Mouse (Mus musculus) natural killer cell, adult 2 months (primary cell): ENCODE results near the gene Gm37419.

ENCODE experiments used
- DNase-seq, 2 experiments: peaks; one replicate each; pipeline ENCODE4 v3.0.0; 2022; ENCODE audit warnings: low spot score in 2 of 2

Gm37419 gene

DNA sequence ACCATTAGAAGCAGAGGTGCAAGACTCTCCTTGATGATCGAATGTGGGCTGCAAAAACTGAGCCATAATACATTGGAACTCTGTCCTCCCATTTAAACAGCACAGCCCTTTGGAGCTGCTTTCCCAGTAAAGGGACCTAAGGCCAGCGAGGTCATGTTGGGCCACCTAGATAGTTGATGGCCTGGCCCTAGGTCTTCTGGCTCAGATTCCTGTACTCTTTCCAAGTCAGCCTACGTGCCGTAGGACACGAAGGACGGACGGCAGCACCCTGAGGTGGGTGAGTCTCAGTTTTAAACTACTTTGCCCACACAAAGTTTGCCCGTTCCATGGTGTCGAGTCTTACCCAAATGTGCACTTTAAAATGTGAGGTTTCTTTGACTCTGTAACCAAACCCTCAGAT is 8.8 kb upstream of the Gm37419 start:
- DNase-seq = no peak

DNA sequence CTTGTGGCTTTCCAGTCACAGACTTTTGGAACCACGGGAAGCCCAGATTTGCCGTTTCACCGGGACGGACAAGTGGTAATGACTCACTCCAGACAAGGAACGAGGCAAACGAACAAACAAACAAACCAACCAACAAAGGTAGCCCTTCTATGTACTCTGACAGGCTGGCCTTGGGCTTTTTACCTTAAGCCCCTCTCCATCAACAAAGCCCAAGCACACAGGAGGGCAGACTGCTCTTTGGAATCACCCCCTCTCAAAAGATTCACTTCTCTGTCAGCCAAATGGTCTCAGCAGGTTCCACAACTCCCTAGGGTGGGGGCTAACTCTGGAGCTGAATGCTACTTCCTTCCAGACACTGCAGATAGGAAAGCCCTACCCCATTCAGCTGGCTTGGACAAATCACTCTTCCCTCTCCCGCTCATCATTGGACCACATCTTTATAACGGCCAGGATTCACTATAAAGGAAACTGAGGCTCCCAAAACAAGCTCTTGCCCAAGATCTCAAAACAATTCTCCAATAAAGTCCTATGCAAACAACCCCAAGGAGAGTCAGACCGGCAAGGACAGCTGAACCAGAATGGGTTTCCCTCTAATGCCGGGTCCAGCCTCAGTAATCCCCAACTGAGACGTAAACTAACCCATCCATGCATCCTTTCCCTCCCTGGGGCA is 7.9 kb upstream of the Gm37419 start:
- DNase-seq = no peak

DNA sequence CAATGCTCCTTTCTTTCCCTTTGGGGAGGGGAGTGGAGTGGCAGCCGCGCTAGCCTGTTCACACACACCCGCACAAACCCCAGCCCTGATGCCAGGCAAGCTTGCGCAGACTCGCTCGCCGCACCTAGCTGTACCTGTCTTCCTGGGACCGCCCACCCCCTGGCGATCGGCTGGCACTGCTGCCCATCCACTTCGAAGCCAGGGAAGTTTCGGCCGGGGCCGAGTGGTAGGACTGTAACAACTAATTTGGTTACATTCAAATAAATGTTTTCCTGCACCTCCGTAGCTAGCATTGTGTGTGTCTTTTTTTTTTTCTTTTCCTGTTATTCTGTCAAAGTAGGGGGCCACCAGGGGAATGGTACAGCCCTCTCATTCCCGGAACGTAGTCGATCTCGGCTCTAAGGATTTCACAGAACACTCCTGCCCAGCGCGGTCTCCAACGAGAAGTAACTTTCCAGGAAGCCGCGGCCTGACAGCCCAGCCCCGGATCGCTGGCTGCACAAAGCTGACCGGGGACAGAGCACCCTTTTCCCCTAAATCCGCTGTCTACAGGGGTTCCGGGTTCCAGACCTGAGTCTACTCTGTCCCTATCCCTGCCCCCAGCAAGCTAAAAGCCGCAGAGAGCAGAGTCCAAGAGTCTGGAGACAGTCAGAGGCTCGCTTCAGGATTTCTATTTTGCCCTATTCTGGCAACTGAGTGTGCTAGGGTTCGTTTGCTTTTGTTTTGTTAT is 7.1 kb upstream of the Gm37419 start:
- DNase-seq = no peak

DNA sequence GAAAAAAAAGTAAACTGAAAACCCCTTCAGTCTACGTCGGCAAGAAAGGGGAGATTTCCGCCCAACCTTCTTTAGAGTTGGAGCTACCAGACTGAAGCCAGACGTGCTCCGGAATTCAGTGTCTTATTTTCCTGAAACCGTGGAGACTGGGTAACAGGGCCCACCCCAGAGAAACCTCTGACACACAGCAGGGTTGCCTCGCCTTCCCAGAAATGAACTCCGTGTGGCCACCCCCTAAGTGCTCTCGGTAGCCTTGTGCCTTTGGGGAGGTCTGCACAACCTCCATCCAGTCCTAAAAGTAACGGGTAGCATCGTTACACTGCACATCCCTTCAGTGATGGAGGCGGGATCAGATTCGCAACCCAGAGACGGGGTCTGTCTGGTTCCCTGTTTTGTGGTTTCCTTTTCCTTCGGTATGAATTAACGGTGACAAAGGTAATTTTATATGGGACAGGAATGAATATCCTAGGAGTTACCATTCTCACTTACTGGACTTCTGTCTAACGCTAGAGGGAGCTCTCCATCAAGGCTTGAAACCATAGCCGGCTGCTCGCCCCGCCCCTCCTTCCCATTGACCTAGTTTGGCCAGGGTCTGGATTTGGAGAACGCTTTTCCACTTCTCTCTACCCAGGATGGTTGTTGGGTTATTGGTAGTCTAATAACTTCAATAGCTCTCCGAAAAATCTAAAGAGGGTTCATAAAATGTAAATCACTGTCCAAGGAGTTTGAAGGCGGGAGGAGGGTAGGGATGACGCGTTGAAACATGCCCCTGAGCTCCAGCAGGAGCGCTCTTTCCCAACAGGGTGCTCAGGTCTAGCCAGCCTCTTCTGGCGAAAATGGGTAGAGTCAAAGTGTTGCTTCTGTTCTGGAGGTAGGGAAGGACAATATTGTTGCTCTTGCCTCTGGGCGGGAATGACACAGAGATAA is 6.1 kb upstream of the Gm37419 start:
- DNase-seq = peak; percentile 64 to 72

DNA sequence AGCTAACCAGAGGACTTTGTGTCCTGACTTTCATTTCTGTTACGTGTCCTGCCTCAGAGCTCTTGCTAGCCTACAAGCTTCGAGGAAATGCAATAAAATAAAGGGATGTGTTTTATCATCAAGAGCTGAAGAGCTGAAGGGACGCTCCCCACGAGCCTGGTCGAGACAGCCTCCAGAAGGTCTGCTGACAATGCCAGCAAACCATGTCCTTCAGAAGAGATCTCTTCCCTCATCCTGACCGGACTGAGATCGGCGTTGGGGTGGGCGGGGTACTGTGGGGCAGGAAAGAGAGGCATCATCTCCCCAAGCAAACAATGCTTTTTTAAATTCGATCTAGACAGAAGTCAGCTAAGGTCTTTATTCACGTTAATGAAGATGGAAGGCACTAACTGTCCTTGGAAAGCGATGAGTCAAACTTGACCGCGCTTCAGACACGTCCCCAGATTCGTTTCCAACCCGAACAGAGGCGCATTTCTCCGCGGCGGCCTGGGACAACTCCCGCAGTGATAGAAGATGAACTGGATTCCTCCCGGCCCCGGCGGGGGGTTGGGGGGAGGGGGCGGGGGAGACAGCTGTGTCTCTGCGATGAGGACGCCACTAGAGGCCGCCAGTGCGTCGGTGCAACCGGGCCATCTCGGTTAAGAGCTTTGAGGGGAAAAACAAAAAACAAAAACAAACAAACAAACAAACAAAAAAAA is 5.2 kb upstream of the Gm37419 start:
- peak; percentile 46 to 57 for DNase-seq

DNA sequence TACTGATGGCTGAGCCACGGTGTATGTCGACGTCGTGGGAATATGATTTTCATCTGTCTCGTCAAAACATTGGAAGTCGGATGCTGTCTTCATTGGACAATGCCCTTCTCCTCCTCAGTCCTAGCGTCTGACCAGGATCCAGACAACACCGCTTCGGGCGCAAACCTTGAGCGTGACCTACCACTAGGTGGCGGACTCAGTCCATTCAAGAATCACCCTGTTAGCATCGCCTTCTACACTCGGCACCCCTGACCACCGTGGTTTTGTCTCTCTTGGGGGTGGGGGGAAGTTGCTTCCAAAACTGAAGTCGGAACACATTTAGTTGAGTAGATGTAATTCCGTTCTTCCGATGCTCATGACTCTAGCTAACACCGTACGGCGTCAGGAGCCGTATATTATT is 4.1 kb upstream of the Gm37419 start:
- peak; percentile 84 to 87 for DNase-seq

DNA sequence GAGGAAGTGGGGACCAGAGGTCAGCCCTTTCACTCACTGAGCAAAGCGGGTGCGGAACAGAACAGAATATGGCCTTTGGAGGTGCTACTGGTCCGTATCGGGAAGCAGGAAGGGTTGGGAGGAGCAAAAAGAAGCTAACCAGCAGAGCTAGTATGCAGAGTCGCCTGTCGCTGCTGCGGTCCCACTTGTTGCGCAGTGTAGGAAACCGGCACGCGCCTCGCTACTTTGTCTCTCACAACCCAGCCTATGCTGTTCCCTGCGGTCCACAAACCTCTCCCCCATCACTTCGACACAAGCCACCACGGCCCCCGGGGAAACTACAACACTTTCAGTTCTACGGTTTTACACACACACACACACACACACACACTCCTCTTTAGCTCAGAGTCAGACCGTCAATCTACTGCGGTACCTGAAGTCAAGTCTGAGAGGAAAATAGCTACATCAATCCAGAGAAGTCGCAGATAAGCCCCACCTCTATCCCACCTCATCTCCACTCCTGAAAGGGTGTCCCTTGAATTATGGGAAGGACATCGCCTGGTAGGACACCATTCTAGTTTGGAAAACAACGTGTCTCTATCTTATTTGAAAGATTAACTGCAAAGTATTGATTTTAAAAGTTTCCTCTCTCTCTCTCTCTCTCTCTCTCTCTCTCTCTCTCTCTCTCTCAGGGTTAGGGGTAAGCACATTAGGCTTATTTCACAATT is 3.4 kb upstream of the Gm37419 start:
- peak; percentile 75 to 79 for DNase-seq

DNA sequence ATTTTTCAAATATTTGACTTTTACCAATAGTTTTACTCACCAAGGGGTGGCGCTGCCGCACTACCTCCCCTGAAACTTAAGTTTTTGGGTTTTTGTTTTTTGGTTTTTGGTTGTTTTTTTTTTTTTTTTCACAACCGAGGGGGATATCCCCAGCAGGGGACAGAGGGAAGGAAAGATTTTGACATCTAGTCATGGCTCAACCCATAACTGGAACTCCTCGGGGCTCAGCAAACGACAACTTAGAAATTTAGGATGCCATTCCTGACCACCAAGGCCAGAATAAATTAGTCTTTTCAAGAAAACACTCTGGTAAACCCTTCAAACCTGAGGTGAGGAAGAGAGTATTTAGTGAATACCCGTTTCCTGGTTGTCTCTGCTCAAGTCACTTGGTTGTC is 2.8 kb upstream of the Gm37419 start:
- DNase-seq = peak; percentile 70 to 77

DNA sequence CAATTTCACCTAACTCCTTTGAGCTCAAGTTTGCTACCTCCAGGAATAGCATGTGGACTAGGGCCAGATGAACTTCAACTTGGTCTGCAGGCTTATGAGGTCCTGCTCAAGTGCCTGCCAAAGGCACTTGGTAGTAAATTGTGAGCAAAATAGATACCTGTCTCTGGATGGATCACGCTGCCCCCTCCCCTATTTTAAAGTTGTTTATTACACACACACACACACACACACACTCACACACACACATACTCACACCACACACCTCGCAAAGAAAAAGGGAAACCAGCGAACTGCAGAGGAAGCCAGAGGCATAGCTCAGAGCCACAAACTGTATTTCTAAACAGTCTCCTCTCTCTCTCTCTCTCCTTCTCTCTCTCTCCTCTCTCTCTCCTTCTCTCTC is 2.1 kb upstream of the Gm37419 start:
- DNase-seq = no peak

DNA sequence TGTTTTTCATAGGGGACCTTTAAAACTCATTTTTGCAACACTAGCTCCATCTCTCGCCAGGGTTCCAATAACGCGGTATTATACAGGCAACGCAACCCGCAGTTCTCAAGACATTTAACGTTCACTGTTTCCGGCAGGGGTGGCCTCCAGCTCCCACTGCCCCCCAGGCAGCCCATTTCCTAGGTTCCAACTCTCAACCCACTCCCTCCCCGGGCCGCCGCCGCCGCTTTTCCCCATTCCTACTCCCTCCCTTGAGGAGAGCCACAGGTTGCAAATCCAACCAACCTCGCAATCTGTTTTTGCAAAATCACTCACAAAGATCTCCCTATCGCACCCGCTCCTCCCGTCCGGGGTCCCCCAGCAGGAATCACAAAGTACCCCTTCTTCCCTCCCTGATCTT is 1.4 kb upstream of the Gm37419 start:
- DNase-seq = no peak

DNA sequence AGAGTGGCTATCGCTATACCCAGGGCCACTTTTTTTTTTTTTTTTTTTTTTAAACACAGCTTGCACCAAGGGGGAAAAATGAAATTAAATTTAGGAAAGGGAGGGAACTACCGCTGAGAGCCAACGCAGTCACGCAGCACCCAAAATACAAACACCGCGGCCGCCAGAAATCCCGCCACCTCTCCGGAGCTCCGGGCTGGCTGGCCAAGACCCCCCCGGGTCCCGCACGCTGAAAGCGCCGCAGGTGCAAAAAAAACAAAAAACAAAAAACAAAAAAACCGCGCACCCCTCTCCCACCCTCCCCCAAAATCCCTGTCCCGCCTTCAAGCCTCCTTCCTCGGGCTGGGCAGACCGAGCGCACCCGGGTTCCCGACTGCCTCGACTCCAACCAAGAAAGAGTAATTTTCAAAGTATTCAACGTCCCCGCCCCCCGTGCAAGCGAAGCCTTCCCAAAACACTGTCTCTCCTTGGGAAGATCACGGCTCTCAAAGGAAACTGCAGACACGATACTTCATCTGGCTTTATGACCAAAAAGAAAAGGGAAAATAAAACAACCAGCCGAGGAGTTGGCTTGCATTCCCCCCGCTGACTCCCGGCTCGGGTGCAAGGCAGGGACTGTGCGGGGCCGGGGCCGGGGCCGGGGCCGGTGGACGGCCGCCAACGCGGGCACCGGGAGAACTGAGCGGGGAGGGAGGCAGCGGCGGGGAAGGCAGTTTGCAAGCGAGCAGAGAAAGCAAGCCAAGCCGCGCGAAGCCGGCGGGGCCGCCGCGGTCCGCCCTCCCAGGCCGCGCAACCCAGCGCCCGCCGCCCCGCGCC is 733 bp upstream of the Gm37419 start:
- DNase-seq = peak; percentile 27 to 44

DNA sequence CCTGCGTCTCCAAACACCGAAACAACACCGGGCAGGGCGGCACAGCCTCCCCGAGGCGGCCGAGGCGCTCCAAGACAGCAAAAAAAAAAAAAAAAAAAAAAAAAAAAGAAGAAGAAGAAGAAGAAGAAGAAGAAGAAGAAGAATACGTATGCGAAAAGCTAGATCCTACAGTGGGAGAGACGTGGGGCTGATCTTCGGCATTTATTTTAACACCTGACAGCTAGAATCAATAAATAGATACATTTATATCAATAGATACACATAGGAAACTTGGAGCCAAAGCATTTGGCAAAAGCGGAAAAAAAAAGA is 171 bp upstream of the Gm37419 start:
- DNase-seq = no peak

DNA sequence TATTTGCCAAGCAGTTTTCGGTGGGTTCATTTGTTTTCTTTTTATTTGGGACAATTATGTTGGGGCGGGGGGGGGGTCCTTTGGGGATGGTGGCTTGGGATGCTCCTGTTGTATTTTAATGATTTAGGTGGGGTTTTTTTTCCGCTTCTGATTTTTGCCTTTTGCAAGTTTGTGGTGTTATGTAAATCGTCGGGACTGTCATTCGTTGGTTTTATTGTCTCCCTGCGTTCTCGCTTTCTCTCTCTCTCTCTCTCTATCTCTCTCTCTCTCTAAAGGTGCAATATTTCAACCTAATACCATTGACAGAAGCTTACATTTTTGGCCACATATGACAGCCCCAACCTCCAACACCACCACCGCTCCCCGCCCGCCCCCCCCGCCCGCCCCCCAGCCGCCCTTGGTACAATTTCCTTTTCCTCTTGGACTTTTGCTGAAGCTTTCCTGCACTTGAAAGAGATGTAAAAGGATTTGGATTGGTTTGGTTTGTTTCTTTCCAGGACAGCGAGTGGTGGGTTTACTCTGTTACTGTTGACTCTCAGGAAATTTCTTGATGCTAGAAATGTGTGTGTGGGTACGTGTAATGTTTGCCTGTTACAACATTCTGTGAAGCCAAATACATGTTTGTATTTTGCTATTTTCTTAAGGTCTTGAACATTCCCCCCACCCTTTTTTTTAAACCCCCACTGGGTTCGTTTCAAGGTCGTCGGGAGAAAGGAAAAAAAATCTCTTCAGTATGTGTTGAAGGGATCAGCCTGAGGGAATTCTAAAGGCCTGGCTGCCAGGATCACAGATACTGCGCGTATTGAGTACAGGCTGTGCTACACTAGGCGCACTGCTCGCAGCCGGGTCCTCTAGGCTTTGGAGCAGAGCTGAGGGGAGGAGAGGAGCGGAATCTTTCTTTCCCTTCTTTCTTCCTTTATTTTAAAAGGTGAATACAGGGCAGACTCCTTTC is 1.2 kb downstream of the Gm37419 start:
- DNase-seq = no peak

DNA sequence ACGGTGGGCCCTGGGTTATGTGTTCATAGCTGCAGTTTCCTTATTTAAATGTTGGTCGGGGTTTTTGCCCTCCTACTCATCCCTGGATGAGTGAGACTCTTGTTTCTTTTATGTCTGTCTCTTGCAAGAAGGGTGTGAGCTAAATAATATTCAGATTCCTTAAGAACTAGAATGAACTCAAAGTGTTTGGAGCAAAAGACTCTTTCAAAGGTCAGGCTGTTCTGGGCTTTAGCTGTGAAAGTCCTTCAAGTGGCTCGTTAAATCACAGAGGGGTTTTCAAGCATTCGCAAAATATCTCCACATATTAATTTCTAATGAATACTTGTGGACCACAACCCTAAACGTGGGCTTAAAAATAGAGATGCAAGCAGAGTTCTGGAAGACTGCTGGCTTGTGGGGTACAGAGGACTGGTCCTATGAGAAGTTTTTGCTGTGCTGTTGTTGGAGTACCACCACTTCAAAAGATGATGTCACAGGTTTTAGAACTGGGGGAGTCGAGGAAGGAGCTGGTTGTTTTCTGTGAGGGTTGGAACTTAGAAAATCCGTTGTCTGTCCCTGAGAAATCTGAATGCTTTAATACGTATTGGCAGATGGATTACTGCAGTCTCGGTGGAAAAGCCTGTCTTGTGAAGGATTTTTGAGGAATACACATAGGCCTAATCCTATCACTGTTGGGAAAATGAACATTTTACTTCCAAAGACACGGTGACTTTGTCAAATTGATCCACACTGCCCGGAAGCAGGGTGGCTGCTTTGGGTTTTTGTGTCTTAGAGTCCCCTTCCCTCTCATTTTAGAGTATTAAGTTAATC is 2.1 kb downstream of the Gm37419 start:
- no peak for DNase-seq

DNA sequence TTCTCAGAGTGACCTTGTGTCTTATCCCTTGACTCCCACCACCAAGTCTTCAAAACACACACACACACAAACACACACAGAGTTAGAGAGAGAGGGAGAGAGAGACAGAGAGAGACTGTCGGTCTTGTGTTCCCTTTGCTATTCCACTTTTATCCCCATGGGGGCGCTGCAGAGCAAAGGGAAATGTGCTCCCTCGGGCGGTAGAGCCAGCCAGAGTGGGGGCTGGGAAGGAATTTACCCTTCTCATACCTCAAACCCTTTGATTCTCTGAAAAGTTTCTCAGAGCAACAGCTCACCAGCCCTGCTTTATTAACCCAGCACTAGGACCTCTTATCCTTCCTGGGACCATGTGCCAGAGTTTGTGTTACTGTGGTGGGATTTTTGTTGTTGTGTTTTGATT is 2.9 kb downstream of the Gm37419 start:
- DNase-seq = peak; percentile 79 to 88

DNA sequence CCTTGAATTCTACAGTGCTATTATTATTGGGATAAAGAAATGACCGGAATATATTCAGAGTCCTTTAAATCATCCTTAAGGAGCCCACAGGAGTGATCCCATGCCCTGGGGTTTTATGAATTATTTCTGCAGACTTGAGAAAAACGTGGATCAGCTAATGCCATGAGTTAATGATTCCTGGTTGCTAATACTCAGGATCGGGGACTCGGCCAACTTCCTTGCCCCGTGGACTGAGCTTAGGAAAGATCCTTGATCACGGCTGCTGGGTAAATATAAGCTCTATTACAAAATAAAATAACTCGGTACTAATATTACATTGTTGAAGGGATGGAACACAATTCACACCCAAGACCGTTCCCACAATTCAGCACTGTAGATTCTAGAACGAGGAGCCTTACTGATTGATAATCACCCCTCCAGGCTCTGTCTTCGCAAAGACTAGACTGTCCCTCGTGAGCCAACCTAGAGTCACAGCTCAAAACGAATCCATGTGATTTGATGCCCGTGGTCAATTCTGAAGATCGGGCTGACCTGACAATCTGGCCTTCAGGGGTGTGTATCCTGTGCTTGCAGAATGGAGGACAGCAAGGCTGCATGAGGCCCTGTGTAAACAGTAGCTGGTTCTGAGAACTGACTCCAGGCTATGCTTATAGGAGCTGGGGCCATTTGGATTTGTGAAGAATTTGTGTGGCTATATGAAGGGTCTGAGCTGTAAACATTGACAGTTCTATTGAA is 3.7 kb downstream of the Gm37419 start:
- no peak for DNase-seq

DNA sequence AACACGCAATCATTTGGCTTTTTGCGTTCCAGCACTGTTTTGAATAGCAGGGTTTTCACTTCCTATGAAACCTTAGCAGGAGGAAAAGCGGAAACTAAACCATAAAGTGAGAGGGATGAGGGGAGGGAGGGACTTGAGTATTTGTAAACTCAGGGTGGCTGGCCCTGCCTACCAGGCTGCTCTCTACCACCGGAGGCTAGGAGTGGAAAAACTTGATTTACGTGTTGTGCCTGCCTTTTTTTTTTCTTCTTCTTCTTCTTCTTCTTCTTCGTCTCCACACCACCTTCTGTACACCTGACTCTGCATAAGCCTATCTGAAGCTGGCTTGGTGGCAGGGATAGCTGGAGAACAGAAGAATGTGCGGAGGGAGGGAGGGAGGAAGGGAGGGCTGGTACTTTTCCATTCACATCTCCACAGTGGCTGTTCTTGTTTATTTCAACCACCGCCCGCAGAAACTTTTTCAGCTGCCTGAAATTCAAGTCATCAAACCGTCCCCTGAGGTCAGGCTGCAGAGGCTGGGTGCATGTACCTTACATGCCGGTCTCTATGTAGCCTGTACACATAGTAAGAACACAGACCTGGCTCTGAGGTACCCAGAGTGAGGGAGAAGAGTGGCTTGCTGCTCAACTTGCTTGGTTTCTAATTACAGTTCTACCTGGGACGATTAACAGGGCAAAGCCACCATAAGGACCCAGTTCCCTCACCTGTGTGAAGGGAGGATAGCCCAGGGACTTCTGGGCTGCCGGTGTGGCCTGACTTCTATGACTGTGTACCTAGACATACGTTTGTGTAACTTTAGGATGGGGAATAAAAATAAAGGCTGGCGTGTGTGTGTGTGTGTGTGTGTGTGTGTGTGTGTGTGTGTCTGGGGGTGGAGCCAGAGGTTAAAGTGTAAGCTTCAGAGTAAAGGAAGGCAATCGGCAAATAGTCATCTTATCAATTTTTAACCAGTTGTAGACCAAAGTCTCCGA is 5.4 kb downstream of the Gm37419 start:
- no peak for DNase-seq
